Mouse (Mus musculus) layer of hippocampus, postnatal 36 days (tissue): ENCODE data around the gene Pja2. TPM values are rescaled to one million over a fixed set of nuclear protein-coding genes. Genes with fewer than 3 reads are reported as not detected.
"Not testable (repeated sequence)": the region's sequence is repeated elsewhere in the genome, so short reads cannot be mapped to it uniquely, and the experiment has no call there.

ENCODE experiments used
- DNase-seq, 2 experiments: peaks; one replicate each; pipeline ENCODE4 v3.0.0; 2022
- microRNA-seq, 2 experiments: library from miRNA; unstranded; fragments of <30 nt; microRNA quantifications; one replicate each; pipeline ENCODE4 v1.2.0; 2021
- total RNA-seq, 2 experiments: library from RNA; stranded (reverse); gene quantifications; 2 replicates each; pipeline ENCODE4 v1.2.3; 2021

The Pja2 gene
- total RNA-seq, 2 experiments from 2014 or later: 442 to 480 TPM

DNA sequence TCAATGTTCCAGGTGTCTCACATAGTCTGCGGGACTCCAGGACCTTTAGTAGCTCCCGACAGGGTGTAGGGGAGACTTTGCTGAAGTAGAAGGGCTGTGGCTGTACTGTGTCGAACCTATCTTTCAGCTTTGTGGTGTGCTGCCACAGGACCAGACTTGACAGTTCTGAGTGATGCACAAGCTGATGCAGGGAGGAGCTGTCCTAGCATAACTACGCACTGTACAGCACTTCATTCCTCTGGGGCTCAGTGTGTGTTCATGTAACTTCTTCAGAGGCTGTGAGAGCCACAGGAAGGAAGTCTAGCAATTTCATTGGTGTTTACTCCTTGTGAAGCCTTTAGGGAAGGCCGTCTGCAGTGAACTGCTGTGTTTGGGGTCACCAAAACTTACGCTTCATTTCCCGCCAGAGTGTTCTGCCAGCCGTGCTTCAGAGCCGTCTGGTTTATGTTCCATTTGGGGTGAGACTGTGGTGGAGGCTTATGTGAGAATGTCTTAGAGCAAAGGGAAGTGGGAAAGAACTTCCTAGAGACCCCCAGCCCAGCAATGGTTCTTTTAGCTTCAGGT lies 54.0 kb downstream of the Pja2 start:
- no peak for DNase-seq

DNA sequence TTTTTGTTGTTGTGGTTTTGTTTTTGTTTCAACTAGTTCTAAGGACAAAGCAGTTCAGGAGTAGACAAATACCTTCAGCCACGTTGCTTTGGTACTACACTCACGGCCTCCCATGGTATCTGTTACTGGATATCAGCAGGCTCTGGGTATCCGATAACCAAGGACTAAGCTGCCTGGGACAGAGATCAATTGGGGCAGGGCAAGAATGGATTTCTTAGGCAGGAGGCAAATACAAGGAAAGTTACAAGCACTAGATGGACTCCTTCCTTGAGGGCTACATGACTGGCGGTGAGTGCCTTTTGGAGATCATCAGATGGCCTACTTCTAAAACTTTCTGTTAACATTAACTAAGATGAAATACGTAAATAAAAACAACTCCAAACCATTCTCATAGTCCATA lies 55.0 kb downstream of the Pja2 start:
- no peak for DNase-seq

DNA sequence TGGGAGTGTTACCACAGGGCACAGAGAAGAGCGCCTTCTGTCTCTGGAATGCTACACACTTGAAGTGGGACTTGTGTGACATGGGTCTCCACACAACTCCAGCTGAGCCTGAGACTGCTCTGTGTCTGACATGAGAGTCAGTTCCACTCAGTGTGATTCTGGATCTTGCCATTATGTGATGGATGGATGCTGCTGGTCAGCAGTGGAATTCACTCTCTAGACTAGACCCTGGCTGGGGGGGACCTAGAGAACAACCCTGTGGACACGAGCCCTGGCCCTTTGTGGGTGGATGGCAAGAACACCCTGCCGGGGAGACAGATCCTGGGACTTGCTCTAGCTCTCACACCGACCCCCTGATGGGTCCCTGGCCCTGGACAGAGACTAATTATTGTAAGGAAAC lies 56.5 kb downstream of the Pja2 start:
- DNase-seq: no peak

DNA sequence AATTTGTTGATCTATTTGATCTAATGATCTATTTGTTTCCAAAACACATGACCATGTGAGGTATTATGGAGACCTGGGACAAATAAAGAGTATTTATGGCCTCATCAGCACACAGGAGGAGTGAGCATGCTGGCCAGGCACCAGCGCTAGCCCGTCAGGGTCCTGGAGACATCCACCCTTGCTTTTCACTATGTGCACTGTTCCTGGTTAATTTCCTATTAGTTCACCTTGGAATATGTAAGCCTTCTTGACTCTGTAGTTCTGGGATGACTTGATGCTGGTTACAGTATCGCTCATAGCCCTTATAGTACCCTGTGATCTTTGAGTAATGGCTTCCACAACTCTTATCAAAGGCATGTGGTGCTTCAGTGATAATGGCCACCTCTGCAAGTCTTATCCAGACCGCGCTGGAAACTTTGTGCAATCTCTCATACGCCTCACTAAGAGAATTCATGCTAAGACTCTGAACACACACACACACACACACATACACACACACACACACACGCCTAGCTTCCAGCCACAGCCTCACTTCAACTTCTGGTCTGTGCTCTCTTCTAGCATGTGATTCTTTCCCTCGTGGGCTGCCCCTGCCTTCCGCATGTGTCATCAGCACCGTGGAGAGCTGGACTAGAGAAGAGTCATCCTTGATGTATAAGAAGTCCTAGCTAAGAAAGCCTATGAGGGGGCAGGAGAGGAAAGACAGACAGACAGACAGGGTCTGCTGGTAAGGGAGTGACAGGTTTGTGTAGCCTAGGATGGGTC lies 57.2 kb downstream of the Pja2 start:
- DNase-seq: no peak

DNA sequence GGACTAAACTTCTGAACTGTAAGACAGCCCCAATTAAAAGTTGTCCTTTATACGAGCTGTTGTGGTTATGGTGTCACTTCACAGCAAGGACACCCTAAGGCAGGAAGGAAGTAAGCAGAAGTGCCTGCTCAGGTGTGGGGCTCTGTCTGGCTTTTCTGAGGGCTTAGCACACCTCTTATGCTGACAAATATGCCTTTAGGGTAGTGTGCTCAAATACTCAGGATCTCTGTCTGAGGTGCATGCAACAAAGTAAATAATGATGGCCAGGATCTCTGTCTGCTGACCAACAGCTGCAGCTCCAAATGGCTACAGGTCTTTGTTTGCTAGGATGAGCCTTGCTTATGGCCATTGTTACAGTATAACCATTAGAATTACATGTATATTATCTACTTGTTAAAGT lies 71.1 kb downstream of the Pja2 start:
- DNase-seq: no peak

DNA sequence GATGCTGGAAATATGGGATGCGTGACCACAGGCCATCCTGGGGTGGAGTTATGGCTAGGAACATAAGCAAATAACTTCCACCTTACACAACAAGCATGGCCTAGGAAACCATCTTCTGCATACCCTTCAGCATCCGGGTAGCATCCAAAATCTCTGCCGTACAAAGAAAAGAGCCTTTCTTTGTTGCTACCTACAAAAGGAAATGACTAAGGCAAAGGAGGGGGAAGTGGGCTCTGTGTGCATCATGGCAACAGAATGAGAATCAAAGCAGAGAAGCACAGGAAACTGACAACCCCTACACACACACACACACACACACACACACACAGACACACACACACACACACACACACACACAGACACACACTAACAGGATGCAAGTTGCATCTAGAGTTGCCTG lies 83.5 kb downstream of the Pja2 start:
- DNase-seq: no peak

DNA sequence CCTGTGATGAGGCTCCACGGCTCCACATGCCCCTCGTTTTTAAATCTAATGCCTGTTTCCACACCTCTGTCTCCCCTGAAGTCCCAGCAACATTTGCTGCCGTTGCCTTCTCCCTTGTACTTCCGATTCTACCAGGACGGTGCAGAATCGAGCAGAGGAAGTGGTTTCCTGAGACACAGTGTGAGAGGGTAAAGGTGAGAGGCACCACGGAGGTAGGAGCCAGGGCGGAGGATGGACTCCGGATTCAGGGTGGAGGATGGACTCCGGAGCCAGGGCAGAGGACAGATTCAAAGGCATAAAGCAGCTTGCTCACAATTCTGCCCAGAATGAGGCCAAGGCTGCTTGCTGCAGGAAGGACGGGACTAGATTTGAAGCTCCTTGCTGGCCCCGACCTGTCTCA lies 88.8 kb downstream of the Pja2 start:
- DNase-seq: no peak

DNA sequence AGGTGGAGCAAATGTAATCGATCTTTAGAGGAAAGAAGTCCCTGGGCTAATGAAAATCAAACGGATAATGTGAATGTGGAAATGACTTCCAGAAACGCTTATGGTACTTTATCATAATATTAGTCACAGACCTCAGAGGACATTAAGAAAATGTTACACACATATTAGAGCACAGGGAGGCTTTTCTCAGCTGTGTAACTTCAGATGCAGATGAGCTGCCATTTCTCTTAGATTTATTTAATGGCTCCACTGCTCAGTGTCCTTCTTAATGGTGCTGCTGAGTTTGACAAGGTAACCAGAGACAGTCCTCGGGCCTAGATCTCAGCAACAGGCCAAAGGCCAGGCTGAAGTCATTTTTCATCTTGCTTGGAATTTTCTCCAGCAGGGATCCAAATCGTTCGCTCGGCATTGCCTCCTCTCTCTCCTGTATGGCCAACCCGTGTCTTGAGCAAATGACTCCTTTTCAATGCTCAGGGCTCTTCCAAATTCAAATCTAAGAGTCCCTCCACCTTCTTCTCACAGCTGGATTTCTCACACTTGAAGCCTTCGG lies 89.3 kb downstream of the Pja2 start:
- DNase-seq: no peak

DNA sequence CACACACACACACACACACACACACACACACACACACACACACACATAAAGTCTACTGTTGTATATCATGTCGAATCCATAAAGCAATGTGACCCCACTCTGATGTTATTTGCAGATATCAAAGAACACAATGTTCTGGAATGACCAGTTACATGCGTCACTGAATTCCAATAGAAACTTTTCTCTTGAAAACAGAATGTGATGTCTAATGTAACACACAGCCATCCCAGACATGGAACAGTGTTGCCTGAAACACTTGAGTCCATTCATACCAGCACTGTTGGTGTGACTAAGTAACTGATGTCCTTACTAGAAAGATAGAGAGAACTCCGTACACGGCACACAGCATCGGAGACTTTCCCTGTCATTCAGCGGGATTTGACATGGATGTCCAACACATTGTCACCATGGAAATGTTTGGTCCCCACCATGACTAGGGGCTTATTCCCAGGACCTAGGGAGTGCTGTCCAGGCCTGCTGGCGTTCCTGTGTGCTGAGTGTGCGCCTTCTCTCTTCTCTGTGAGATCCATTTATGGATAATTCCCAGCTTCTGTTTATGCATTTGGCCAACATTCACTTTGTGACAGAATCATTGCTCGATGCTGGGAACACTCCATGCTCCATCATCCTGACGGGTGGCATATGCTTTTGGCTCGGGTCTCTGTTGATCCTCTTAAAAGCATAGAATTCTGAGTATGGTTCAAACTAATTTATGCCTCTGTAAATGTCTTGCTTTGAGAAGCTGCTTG lies 90.0 kb downstream of the Pja2 start:
- peak; percentile 11 for DNase-seq

DNA sequence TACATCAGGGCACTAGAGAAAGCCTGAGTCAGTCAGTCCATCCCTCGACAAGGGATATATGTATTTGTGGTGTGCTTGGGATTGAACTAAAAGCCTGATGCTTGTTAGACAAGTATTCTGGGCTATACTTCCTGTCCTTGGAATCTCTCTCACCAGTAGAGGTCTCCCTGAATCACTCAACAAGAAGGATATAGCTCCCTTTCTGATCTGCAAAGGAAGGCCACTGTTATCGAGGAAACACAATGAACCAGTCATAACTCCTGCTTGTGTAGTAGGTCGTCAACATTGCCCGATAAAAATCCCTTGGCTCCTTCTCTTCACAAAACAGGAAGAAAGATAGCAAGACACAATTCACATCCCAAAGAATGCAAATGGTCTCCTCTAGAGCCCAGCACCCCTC lies 99.6 kb downstream of the Pja2 start:
- DNase-seq: no peak

DNA sequence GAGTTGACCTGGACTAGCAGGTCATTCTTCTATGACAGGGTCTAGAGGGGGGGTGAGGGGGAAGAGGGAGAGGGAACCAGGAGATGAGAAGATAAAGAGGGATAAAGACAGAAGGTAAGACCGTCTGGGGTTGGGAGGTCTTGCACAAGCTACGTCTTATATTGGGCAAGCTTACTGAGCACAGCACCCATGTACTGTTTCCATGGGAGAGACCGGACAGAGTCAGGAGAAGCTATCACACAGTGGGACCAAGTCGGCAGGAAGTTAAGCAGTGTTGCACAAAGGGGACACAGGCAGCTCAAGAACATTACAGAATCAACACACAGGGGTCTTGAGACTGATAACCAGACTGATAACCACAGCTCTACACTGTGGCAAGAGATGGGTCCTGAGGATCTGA lies 100.1 kb downstream of the Pja2 start:
- not testable (repeated sequence) for DNase-seq

DNA sequence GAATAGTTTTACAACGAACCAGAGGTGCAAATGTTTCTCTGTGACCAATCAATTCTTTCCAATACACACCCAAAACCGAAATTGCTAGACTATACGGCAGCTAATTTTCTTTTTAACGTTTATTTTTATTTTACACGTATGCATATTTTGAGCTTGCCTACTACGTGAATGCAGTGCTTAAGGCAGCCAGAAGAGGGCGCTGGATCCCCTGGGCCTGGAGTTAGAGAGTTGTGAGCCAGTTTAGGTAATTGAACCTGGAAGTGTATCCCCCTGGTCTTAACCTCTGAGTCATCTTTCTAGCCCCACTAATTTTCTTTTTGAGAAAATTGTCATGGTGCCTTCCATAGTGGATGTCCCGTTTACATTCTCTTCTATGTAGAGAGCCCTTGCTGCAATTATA lies 100.5 kb downstream of the Pja2 start:
- DNase-seq: no peak

Small RNA genes within 50 kb of the gene (microRNA-seq; reads per million reads assigned to microRNA genes)
- gene Gm24194: 0 reads per million in 2 experiments
